Mouse (Mus musculus): ENCODE data around the gene Gm19684. TPM values are rescaled to one million over a fixed set of nuclear protein-coding genes. Genes with fewer than 3 reads are reported as not detected.
"Not testable (repeated sequence)": the region's sequence is repeated elsewhere in the genome, so short reads cannot be mapped to it uniquely, and the experiment has no call there.

Gene Gm19684
- not detected in 2 replicates for polyA plus RNA-seq (2014; fragmentation: Nextera tagmentation; extraction: Ambion mirVana)

GRCm38 (mm10) chr17:36121352-36122020 is at the start of gene Gm19684:
Gene Gm19684, plus strand, starts transcription at chr17:36121678.
- H3K27me3 ChIP-seq (ENCODE audit: control insufficient read depth, insufficient read depth, low read length), result peaks cover 16% of the 10 kb centered on the region
- H3K4me1 ChIP-seq (ENCODE audit: control insufficient read depth, insufficient read depth, low read length); H3K36me3 ChIP-seq (ENCODE audit: control insufficient read depth, insufficient read depth, low read length); H3K4me2 ChIP-seq (ENCODE audit: low read depth, severe bottlenecking); H3K27ac ChIP-seq (replicated peaks; ENCODE audit: low read depth, low read length); H3K9ac ChIP-seq (ENCODE audit: low read length); ATAC-seq (ENCODE audit: insufficient number of reproducible peaks, low FRiP score, low TSS enrichment, low read depth); H3K4me3 ChIP-seq (ENCODE audit: low read depth, low read length); H3K9me3 ChIP-seq (ENCODE audit: control insufficient read depth, low read length); DNase-seq (ENCODE audit: low spot score): not testable (repeated sequence)
- 3% methylated on average over 8 of the region's 8 CpGs for WGBS

- not testable (repeated sequence) for DNase-seq (ENCODE audit: low spot score); ATAC-seq (ENCODE audit: insufficient number of reproducible peaks, low FRiP score, low TSS enrichment, low read depth); H3K9ac ChIP-seq (ENCODE audit: low read length); H3K36me3 ChIP-seq (ENCODE audit: control insufficient read depth, insufficient read depth, low read length); H3K27ac ChIP-seq (replicated peaks; ENCODE audit: low read depth, low read length); H3K4me3 ChIP-seq (ENCODE audit: low read depth, low read length); H3K4me1 ChIP-seq (ENCODE audit: control insufficient read depth, insufficient read depth, low read length); H3K4me2 ChIP-seq (ENCODE audit: low read depth, severe bottlenecking); H3K9me3 ChIP-seq (ENCODE audit: control insufficient read depth, low read length)
- H3K27me3 ChIP-seq (ENCODE audit: control insufficient read depth, insufficient read depth, low read length), result peaks cover 20% of the 10 kb centered on the region
Measured at GRCm38 (mm10) chr17:36081901-36082300, 39.6 kb upstream of the Gm19684 start.

- H3K9me3 ChIP-seq (ENCODE audit: control insufficient read depth, low read length); ATAC-seq (ENCODE audit: insufficient number of reproducible peaks, low FRiP score, low TSS enrichment, low read depth); H3K27ac ChIP-seq (replicated peaks; ENCODE audit: low read depth, low read length); H3K36me3 ChIP-seq (ENCODE audit: control insufficient read depth, insufficient read depth, low read length); DNase-seq (ENCODE audit: low spot score); H3K4me1 ChIP-seq (ENCODE audit: control insufficient read depth, insufficient read depth, low read length); H3K9ac ChIP-seq (ENCODE audit: low read length): not testable (repeated sequence)
- Histone ChIP-seq H3K27me3 (ENCODE audit: control insufficient read depth, insufficient read depth, low read length) (peaks cover 20% of the 10 kb centered on the region), H3K4me3 (ENCODE audit: low read depth, low read length) (peak overlapping the region; percentile 38; the same call in 1 of the 2 replicates), H3K4me2 (ENCODE audit: low read depth, severe bottlenecking) (peak overlapping the region; percentile 74; the same call in 1 of the 2 replicates)
- 54% methylated on average over 3 of the region's 6 CpGs for WGBS
Measured at GRCm38 (mm10) chr17:36082519-36083232, 38.8 kb upstream of the Gm19684 start.

- WGBS, result 2% methylated on average over 46 of the region's 46 CpGs
- ATAC-seq (ENCODE audit: insufficient number of reproducible peaks, low FRiP score, low TSS enrichment, low read depth), result peak; percentile 86
- no peaks in the 10 kb centered on the region for H3K4me1 ChIP-seq (ENCODE audit: control insufficient read depth, insufficient read depth, low read length)
Measured at GRCm38 (mm10) chr17:36083266-36083869, 38.1 kb upstream of the Gm19684 start.

GRCm38 (mm10) chr17:36083870-36084451 is 37.5 kb upstream of the Gm19684 start:
- Histone ChIP-seq H3K36me3 (ENCODE audit: control insufficient read depth, insufficient read depth, low read length) (no peaks in the 10 kb centered on the region), H3K27ac (replicated peaks; ENCODE audit: low read depth, low read length) (no peak overlapping the region), H3K9me3 (ENCODE audit: control insufficient read depth, low read length) (no peaks in the 10 kb centered on the region), H3K4me2 (ENCODE audit: low read depth, severe bottlenecking) (peak overlapping the region; percentile 74), H3K4me3 (ENCODE audit: low read depth, low read length) (peak overlapping the region; percentile 38), H3K27me3 (ENCODE audit: control insufficient read depth, insufficient read depth, low read length) (peaks cover 20% of the 10 kb centered on the region), H3K4me1 (ENCODE audit: control insufficient read depth, insufficient read depth, low read length) (no peaks in the 10 kb centered on the region), H3K9ac (ENCODE audit: low read length) (peak overlapping the region; percentile 51)
- WGBS, result under 1% methylated on average over 41 of the region's 42 CpGs
- peak; percentile 44 for ATAC-seq (ENCODE audit: insufficient number of reproducible peaks, low FRiP score, low TSS enrichment, low read depth)
- no peak for DNase-seq (ENCODE audit: low spot score)

More at GRCm38 (mm10) chr17:36083266-36083869, 38.1 kb upstream of the Gm19684 start:
- peak overlapping the region; percentile 38 for H3K4me3 ChIP-seq (ENCODE audit: low read depth, low read length)
- H3K36me3 ChIP-seq (ENCODE audit: control insufficient read depth, insufficient read depth, low read length), result no peaks in the 10 kb centered on the region
- H3K9ac ChIP-seq (ENCODE audit: low read length), result peak overlapping the region; percentile 51
- no peaks in the 10 kb centered on the region for H3K9me3 ChIP-seq (ENCODE audit: control insufficient read depth, low read length)
- H3K4me2 ChIP-seq (ENCODE audit: low read depth, severe bottlenecking), result peak overlapping the region; percentile 74
- peak; percentile 75 for DNase-seq (ENCODE audit: low spot score)
- H3K27me3 ChIP-seq (ENCODE audit: control insufficient read depth, insufficient read depth, low read length), result peaks cover 20% of the 10 kb centered on the region
- no peak overlapping the region for H3K27ac ChIP-seq (replicated peaks; ENCODE audit: low read depth, low read length)

- 78% methylated on average over 1 of the region's 1 CpGs for WGBS
Measured at GRCm38 (mm10) chr17:36085976-36086375, 35.5 kb upstream of the Gm19684 start.

GRCm38 (mm10) chr17:36091933-36092332 is 29.5 kb upstream of the Gm19684 start:
- not testable (repeated sequence) for H3K9me3 ChIP-seq (ENCODE audit: control insufficient read depth, low read length); H3K4me2 ChIP-seq (ENCODE audit: low read depth, severe bottlenecking); H3K36me3 ChIP-seq (ENCODE audit: control insufficient read depth, insufficient read depth, low read length); DNase-seq (ENCODE audit: low spot score); H3K4me3 ChIP-seq (ENCODE audit: low read depth, low read length); ATAC-seq (ENCODE audit: insufficient number of reproducible peaks, low FRiP score, low TSS enrichment, low read depth); H3K4me1 ChIP-seq (ENCODE audit: control insufficient read depth, insufficient read depth, low read length); H3K9ac ChIP-seq (ENCODE audit: low read length); H3K27ac ChIP-seq (replicated peaks; ENCODE audit: low read depth, low read length); H3K27me3 ChIP-seq (ENCODE audit: control insufficient read depth, insufficient read depth, low read length)
- no CpG with 5 or more reads among the region's 2 CpGs for WGBS

More at GRCm38 (mm10) chr17:36085976-36086375, 35.5 kb upstream of the Gm19684 start:
- not testable (repeated sequence) for H3K36me3 ChIP-seq (ENCODE audit: control insufficient read depth, insufficient read depth, low read length); H3K4me2 ChIP-seq (ENCODE audit: low read depth, severe bottlenecking); H3K9me3 ChIP-seq (ENCODE audit: control insufficient read depth, low read length); DNase-seq (ENCODE audit: low spot score); ATAC-seq (ENCODE audit: insufficient number of reproducible peaks, low FRiP score, low TSS enrichment, low read depth); H3K9ac ChIP-seq (ENCODE audit: low read length); H3K4me3 ChIP-seq (ENCODE audit: low read depth, low read length); H3K4me1 ChIP-seq (ENCODE audit: control insufficient read depth, insufficient read depth, low read length); H3K27ac ChIP-seq (replicated peaks; ENCODE audit: low read depth, low read length)
- peaks cover 20% of the 10 kb centered on the region for H3K27me3 ChIP-seq (ENCODE audit: control insufficient read depth, insufficient read depth, low read length)

GRCm38 (mm10) chr17:36092520-36092919 is 29.0 kb upstream of the Gm19684 start:
- not testable (repeated sequence) for H3K36me3 ChIP-seq (ENCODE audit: control insufficient read depth, insufficient read depth, low read length); ATAC-seq (ENCODE audit: insufficient number of reproducible peaks, low FRiP score, low TSS enrichment, low read depth); H3K4me1 ChIP-seq (ENCODE audit: control insufficient read depth, insufficient read depth, low read length); DNase-seq (ENCODE audit: low spot score); H3K4me2 ChIP-seq (ENCODE audit: low read depth, severe bottlenecking); H3K27me3 ChIP-seq (ENCODE audit: control insufficient read depth, insufficient read depth, low read length); H3K9ac ChIP-seq (ENCODE audit: low read length); H3K4me3 ChIP-seq (ENCODE audit: low read depth, low read length); H3K9me3 ChIP-seq (ENCODE audit: control insufficient read depth, low read length); H3K27ac ChIP-seq (replicated peaks; ENCODE audit: low read depth, low read length)
